Mouse (Mus musculus): ENCODE measurements at regions not wholly inside any gene's neighbourhood (a gene's known extent, or its start where the extent isn't known, plus 50 kb on each side); places are given as distances from the start of the nearest gene placed in this dataset.

DNA sequence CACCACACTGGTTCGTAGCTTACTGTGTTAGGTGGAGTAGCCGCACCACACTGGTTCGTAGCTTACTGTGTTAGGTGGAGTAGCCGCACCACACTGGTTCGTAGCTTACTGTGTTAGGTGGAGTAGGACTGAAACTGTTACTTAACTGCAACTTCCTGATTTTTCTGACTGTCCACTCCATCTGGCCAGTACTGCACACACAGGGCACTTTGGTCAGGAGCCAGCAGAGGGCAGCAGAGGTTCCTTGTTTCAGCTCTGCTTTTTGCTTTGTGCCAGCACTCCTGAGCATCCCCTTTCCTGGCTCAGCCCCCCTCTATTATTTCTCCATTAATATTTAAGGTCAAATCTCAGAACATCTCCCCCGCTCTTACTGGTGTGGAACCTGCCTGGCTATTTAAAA, 705.2 kb upstream of the 4930444P10Rik start:
- Histone ChIP-seq H3K4me3 (ENCODE audit: insufficient read depth, low read length) (no peak overlapping the region), H3K4me1 (ENCODE audit: control insufficient read depth, insufficient read depth, low read length) (no peaks in the 10 kb centered on the region), H3K27ac (ENCODE audit: insufficient read depth, low read length) (no peak overlapping the region)
- peak; percentile 85 for TF ChIP-seq CTCF (IDR thresholded peaks at IDR 0.05; ENCODE audit: extremely low read depth, insufficient read depth, low read length)
- TF ChIP-seq POLR2A (IDR thresholded peaks at IDR 0.05; ENCODE audit: extremely low read depth, insufficient read depth, low read length) = no peak

DNA sequence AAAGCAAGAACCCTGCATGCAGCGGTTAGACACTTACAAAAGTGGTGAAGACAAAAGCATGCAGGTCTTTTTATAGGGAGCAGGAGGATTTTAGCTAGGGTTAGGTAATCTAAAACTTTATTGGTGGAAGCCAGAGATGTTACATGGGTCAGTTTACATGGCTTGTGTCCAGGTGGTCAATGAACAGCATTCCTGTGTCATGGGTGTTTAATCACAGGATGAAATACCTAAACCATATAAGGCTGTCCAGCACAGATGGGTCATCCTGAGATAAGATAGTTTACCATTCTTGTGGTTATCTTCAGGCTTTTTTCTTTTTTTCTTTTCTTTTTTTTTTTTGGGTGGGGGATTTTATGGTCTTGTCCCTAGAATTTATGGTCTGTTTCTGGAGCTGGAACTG, 703.3 kb upstream of the 4930444P10Rik start:
- TF ChIP-seq CTCF (IDR thresholded peaks at IDR 0.05; ENCODE audit: extremely low read depth, insufficient read depth, low read length) = no peak
- no peaks in the 10 kb centered on the region for H3K4me1 ChIP-seq (ENCODE audit: control insufficient read depth, insufficient read depth, low read length)
- H3K4me3 ChIP-seq (ENCODE audit: insufficient read depth, low read length) = no peak overlapping the region
- H3K27ac ChIP-seq (ENCODE audit: insufficient read depth, low read length) = no peak overlapping the region

DNA sequence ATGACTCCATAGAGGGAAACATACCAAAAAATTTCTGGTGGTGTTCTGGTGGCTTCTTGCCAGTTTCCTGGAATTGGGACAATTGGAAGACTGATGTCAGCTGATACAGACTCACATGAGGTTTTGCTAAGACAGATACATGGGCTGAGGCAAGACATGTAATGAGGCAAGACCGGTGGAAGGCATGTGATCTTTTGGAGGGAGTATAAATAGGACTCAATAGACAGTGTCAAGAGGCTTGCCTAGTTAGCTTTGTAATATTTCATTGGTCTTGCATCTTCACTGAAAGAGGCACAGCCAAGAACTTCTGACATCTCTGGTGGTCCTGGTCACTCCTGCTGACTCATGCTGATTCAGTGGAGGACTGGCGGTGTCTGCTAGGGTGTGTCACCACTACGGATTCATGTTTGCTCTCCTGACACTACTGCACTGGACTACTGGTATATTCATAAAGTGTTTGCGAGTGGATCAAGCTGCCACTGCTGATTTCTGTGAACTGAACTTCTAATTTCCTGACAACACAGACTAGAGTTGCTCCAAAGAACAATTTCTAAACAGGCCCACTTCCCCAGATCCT, 697.7 kb upstream of the 4930444P10Rik start:
- TF ChIP-seq CTCF (IDR thresholded peaks at IDR 0.05; ENCODE audit: extremely low read depth, insufficient read depth, low read length) = no peak
- H3K4me3 ChIP-seq (ENCODE audit: insufficient read depth, low read length) = no peak overlapping the region
- no peak overlapping the region for H3K27ac ChIP-seq (ENCODE audit: insufficient read depth, low read length)
- H3K4me1 ChIP-seq (ENCODE audit: control insufficient read depth, insufficient read depth, low read length) = no peaks in the 10 kb centered on the region

DNA sequence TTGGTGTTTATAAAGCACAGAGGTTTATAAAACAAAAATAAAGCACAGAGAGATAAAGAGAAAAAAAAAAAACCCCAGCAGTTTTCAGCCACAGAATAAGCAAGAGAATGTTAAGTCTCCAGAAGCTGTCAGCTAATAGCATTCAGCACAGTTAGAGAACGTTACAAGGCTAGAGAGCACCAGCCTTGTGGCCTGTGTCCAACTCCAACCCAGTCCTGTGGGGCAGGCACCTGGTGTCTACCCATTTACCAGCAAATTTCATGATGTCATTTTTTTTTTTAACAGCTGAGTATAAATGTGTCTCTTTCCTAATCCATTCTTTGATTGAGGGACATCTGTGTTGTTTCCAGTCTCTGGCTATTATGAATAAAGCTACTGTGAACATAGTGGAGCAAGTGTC, 686.7 kb upstream of the 4930444P10Rik start:
- TF ChIP-seq POLR2A (IDR thresholded peaks at IDR 0.05; ENCODE audit: extremely low read depth, insufficient read depth, low read length) = no peak
- Histone ChIP-seq H3K4me3 (ENCODE audit: insufficient read depth, low read length) (no peak overlapping the region), H3K4me1 (ENCODE audit: control insufficient read depth, insufficient read depth, low read length) (no peaks in the 10 kb centered on the region), H3K27ac (ENCODE audit: insufficient read depth, low read length) (no peak overlapping the region)

DNA sequence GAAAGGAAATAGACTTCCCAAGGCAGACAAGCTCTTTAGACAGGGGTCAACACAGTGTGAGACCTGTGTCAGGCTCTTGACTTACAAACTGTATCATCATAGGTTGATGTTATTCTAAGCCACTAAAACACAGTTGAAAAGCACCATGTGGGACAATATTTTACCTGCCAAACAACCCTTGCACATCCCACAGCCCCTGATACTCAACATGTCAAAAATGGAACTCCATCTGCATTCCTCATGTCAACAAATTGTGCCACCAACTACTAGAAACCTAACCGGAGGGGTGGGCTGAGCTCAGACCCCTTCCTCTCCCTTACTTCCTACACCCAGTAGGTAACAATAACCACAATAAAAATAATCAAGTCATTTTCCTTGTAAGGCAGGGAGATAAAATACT, 667.8 kb upstream of the 4930444P10Rik start:
- peaks cover 1% of the 10 kb centered on the region; the same call in 1 of the 2 replicates for H3K4me1 ChIP-seq (ENCODE audit: control insufficient read depth, insufficient read depth, low read length)
- no peak overlapping the region for H3K27ac ChIP-seq (ENCODE audit: insufficient read depth, low read length)
- TF ChIP-seq POLR2A (IDR thresholded peaks at IDR 0.05; ENCODE audit: extremely low read depth, insufficient read depth, low read length) (no peak), CTCF (IDR thresholded peaks at IDR 0.05; ENCODE audit: extremely low read depth, insufficient read depth, low read length) (no peak)
- H3K4me3 ChIP-seq (ENCODE audit: insufficient read depth, low read length) = no peak overlapping the region

All from cortical plate, adult 2 months (tissue).